Mouse (Mus musculus) stomach, postnatal 0 days (tissue): ENCODE measurements at regions not wholly inside any gene's neighbourhood (a gene's known extent, or its start where the extent isn't known, plus 50 kb on each side); places are given as distances from the start of the nearest gene placed in this dataset.

Source experiments
- CTCF ChIP-seq: IDR thresholded peaks from 2 replicates; pipeline ENCODE4 v1.5.1; 2016; ENCODE audit warnings: antibody characterized with exemption, low read depth, mild to moderate bottlenecking, moderate library complexity
- EP300 ChIP-seq: optimal IDR thresholded peaks from 2 replicates; pipeline ENCODE3; 2016; ENCODE audit warnings: antibody characterized with exemption

GRCm38 (mm10) chr1:185572761-185573530 is 118.3 kb downstream of the Slc30a10 start:
- no peak for TF ChIP-seq CTCF
- TF ChIP-seq EP300, result no peak
